Mouse (Mus musculus) frontal cortex, postnatal 36 days (tissue): ENCODE results near the gene 1700056E22Rik.

Experiments used
- DNase-seq, 2 experiments: peaks; one replicate each; pipeline ENCODE4 v3.0.0; 2022; ENCODE audit warnings: low spot score in 2 of 2

Gene 1700056E22Rik

DNA sequence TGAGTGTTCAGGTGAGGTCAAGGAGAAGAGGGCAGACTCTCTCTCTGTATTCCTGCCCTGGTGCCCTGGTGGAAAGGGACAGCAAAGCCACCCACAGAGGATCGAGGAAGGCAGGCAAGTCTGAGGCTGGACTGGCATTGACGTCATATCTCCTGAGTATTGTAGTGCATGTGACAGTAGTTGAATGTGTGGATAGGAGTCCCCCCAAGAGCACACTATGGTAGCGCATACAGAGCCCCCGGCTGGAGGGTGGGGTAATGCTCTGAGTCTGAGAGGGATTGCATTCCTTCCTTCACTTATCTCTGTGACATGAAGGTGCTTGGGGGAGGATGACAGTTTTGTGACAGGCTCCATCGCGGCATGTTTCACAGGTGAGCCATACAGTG is 14.4 kb downstream of the 1700056E22Rik start:
- DNase-seq: no peak

DNA sequence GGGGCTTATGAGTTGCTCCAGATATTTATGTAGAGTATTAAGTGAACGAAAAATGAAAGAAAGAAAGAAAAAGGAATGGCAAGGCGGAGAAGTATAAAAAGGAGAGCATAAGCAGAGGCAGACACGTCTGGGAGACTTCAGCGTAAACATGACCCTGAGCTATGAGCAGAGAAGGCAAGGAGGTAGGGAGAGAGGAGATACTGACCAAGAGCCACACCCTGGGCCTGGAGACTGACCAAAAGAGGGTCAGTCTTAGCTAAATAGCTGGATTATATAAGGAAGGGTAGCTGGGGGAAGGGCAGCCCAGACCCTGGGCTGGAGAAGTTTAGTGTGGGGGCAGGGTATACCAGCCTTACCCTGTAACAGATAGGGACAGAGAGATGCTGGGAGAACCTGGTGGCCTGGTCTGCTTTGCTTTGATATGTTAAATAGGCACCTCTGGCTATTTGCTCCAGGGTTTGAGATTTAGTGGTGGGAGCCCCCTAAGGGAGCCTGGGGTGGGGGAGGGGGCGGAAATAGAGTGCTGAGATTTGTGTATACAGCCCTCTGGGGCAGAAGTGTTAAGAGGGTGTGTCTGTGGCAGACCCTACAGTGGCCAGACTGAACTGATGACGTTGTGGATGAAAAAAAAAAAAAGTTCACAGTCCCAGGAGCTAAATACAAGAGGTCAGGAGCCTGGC is 14.9 kb downstream of the 1700056E22Rik start:
- no peak for DNase-seq

DNA sequence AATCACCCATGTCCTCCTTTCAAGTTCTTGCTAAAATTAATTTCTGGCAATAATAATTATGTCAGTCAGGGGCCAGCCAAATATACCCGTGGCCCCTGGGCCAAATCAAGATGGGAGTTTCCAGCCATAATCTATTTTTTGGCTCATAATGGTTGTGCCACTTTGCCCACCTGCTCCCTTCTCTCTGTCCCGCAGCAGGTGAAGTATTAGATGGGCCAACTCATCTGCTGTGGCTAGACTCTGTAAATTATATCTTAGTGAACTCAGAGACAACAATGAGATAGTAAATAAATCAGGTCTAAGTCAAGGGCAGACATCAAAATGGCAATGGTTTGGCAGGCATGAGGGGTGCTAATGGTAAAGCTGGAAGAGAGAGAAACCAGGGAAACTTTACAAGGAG is 16.5 kb downstream of the 1700056E22Rik start:
- DNase-seq: no peak

DNA sequence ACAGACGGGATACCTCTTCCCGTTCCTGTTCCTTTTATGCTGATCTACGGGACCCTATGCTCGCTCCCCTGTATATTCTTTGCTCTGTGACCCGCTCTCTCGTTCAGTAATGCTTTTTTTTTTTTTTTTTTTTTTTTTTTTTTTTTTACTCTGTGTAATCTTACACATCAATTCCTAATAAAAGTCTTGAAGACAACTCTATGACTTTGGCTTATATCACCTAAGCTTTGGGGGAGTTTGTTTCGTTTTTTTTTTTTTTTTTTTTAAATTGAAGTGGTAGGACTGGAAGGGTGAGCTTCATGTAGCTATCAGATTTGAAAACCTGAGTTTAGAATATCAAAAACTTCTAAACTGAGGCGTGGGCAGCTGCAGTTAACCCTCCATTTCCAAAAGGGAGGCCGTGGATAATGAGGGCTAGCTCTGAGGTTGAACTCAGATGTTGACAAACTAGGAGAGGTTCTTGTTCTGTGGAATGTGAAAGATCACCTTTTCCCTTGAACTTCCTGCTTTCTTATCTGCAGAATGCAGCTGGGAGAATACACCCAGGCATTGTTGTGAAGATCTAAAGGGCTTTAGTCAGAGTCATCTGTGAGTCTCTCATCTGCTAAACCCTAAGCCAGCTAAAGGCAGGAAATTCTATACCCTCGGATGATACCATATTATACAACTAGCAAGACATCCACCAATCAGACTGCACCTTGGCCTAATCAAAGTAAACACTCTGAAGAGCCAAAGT is 17.9 kb downstream of the 1700056E22Rik start:
- no peak for DNase-seq

DNA sequence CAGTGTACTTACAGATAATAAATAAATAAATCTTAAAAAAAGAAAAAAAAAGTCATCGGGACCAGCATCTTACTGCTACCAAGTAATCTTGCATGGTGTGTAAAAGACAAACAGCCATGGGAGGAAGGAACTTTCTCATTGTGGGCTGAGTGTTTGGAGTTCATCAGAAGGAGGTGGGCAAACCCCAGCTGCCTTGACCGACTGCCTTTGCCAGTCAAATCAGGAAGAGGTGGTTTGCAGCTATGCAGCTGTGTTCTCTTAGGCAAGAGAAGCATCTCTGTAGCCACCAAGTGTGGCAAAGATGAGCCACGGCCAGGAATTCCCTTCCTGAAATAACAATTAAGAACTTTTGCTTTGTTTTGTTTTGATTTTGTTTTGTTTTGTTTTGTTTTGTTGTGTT is 20.0 kb downstream of the 1700056E22Rik start:
- DNase-seq: no peak

DNA sequence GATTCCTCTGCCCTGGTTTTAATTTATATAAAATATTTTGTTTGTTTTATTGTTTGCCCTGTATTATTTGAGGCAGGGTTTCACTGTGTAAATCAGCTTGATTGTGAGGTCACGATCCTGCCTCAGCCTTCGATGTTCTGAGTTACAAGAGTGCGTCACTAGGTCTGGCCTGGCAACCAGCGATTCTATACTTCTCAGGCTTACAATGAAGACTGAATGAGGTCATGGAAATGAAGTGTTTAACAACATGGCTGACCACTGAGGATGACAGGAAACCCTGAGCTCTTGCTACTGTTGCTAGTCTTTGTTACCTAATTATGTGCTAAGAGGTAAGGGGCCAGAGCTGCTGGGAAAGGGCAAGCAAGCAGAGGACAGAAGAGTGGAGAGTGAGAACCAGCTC is 21.0 kb downstream of the 1700056E22Rik start, which contains the start of gene Dusp10:
TSS of gene Dusp10 (plus strand) at position 197 of the 400 bp plus-strand sequence.
- DNase-seq: no peak

DNA sequence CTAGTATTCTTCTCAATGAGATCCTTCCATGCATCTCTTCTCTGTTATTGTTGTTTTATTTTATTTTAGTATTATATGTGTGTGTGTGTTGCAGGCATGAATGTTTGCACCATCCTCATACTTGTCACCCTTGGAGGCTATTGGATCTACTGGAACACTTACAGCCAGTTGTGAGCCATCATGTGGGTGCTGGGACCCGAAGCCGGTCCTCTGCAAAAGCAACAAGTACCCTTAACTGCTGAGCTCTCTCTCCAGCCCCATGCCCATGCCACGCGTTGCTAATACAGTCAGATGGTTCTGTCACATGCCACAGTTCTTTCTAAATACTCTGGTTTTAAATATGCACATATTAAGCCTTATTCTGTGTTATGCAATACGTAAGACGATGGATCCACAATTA is 22.8 kb downstream of the 1700056E22Rik start:
- no peak for DNase-seq

DNA sequence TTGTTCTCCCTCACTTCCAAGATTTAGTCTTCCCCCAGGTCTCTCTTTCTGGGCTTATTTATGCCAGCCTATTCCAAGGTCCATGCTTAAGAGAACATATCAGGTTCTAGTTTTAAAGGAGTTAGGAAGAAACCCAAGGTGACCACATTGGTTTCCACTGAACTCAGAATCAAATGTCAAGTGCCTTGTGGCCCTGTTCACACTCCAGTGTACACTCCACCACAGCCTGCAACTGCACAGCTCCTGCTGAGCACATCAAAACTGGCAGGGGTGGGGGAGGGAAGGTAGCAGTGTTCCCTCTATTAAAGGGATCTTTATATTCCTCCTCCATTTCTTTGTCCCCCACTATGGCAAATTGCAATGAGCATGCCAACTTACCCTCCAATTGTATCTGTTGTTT is 28.0 kb downstream of the 1700056E22Rik start:
- no peak for DNase-seq

DNA sequence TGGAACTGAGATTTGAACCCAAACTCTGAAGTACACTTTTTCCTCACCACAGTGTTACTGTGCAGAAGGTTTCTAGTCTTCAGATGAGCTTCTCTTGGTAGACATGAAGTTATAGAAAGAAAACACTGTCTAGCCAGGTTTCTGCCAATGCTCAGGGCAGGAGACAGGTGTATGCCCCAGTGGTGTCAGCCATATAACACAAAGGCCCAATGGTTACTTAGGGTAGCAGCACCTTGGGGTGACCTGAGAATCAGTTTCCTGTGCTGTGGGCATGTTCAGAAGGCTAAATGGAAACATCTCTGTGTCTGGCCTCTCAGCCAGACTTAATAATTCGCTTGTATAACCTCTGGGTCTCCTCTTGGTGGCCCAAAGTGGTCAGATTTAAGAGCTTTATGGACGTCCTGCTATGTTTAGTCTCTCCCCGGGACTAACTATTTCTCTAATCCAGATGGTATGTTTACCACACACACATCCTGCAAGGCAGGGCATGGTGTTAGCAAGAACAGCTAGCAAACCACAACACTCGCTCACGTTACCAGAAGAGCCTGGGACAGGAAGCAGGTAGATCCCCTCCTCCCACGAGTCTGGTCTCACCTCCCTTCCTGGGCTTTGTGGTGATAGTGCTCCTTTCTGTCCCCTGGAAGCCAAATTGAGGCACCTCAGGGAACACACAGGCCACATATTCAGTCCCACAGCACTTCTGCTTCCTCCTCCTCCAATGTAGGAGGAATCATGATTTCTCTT is 28.6 kb downstream of the 1700056E22Rik start:
- no peak for DNase-seq

DNA sequence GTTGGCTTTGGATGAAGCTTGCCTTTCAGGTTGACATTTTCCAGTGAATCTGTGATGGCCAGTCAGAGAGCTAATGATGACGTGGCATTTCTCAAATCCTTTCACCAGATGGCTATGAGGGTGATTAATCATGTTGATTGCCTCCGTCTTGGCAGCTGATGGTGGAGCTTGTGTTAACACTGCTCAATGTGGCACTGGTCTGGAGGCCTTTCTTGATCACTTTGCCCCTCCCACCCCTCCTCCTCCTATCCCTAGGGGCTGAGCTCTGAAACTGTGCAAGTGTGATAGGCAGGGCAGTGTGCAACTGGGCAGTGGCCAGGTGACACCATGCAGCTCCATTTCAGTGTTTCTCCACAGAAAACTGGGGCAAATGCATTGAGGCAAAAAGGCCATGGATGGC is 29.8 kb downstream of the 1700056E22Rik start:
- no peak for DNase-seq

DNA sequence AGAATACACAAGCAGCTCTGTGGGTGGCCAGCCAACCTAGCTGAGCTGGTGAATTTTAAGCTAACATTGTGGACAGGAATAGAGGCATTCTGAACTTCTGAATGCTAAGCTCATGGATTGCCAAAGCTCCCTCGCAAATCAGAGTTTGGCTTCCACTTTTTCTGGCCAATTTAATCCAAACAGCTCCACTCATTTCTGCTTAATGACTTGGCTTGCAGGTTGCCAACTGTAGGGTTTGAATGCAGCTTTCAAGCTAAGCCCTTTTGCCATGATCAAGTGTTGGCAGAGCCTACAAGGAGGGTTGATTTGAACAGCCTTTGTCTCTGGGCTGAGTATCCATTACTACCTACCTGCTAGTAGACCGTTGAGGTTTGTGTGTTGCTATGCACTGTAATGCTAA is 31.6 kb downstream of the 1700056E22Rik start:
- peak in 1 of 2 experiments; percentile 24 for DNase-seq

DNA sequence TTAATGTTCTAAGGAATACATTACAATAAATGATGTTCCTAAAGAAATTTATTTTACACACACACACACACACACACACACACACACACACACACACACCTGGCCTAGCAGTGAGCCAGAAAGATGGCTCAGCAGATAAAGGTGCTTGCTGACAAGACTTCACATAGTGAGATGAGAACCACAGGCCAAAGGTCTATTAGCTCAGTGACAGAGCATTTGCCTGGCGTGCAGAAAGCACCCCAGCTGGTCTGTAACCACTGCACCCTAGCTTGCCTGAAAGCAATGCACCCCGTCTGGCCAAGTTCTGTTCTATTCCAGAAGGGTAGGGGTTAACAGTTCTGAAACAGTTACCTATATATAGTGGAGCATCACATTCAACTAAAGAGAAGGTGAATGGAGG is 36.9 kb downstream of the 1700056E22Rik start:
- DNase-seq: no peak

DNA sequence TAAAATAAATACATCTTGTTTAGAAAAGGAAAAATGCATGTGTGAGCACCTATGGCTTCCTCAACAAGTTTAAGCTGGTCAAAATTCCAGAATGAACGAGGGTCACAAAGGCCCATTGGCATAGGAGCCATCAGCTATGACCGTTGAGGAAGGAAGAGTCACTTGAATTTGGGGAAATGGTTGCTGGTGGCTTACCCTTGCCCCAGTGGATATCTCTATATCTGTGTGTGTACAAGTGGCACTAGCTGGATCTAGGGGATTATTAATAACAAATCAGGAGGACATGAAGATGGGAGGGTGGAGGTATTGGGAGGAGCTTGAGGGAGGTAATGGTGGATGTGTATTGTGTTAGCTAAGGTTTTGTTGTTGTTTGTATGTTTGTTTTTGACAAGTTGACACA is 42.2 kb downstream of the 1700056E22Rik start:
- no peak for DNase-seq

DNA sequence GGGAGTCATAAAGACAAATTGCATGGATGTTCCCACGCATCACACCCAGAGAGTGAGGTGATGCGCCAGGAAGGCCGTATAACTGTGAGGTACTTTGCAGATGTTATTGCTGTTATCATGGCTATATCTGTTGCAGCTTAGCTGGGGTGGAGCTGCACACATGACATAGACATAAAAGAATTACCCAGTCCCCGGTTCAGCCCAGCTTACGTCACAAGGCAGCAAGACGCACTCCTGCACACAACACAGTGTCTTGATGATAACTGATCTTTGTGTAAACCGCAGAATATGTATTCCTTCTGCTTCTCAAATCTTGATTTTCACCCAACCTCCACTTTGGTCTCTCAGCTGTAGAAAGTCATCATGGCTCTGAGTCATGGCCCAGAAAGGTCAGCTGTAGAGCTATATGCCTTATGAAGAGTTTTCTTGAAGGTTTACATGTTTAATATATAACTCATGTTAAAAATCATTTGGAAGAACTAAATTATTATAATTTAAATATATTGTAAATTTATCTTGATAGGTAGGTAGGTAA is 46.3 kb downstream of the 1700056E22Rik start:
- no peak for DNase-seq
